Mouse (Mus musculus): ENCODE data around the gene Rasgrp3. TPM values are rescaled to one million over a fixed set of nuclear protein-coding genes. Genes with fewer than 3 reads are reported as not detected.

Rasgrp3 gene
- polyA plus RNA-seq, 1 experiment from 2014 or later, result 28.8 TPM

DNA sequence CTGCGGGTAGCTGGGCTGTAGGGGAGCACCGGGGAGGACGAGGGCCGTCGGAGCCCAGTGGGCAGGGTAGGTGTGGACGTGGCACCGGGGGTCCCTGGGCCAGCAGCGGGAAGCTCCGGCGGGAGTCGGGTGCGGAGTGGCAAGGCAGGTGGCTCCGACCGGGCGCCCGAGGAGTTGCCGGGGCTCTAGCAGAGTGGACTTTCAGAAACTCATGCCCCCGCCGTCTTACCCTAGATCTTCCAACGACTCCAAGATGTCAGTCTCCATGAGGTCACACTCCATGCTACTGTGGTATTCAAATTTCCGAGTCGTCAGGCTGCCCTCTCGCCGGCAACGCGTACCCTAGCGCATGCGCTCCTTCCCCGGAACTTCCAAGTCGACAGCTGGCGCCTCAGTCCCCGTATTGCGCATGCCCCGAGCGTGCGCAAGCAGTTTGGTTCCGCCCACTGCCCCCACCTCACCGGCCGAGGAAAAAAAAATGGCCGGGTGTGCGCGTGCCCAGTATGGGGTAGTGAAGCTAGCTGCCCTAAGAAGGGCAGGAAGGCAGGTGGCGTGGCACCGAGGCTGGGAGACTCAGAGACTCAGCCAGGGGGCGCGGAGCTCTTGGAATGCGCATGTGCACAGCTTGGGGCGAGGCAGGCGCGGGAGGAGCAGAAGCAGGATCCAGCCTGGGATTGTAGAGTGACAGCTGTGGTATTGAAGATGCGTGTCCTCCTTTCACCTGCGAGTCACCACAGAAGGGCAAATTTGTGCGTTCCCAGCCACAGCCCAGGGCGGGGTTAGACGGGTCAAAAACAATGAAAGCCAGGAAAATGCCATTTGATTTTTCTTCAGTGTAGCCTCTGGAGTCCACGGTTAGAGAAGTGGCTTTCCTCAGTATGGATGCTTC, 116.1 kb downstream of the Rasgrp3 start, which contains the start of gene Fam98a:
Fam98a (minus strand) TSS at position 435 of the 889 bp plus-strand sequence.
- Histone ChIP-seq H3K4me1 (ENCODE audit: control insufficient read depth, insufficient read depth, low read length) (peaks cover 4% of the 10 kb centered on the region; the same call in 1 of the 2 replicates), H3K27me3 (ENCODE audit: control insufficient read depth, insufficient read depth, low read length) (no peaks in the 10 kb centered on the region), H3K4me2 (replicated peaks; ENCODE audit: low read depth, low read length) (peak within 1 kb of the TSS; percentile 67), H3K4me3 (ENCODE audit: low read length) (peak within 1 kb of the TSS; percentile 72), H3K27ac (ENCODE audit: low read depth, low read length) (peak within 1 kb of the TSS; percentile 38; the same call in 1 of the 2 replicates), H3K9ac (ENCODE audit: low read depth, low read length) (peak within 1 kb of the TSS; percentile 64), H3K36me3 (ENCODE audit: control insufficient read depth, insufficient read depth, low read length) (peaks cover 7% of the 10 kb centered on the region; the same call in 1 of the 2 replicates), H3K9me3 (ENCODE audit: control insufficient read depth, low read length) (no peaks in the 10 kb centered on the region)
- ATAC-seq (ENCODE audit: low FRiP score, low TSS enrichment), result peak; percentile 99
- WGBS, result under 1% methylated on average over 53 of the region's 56 CpGs

DNA sequence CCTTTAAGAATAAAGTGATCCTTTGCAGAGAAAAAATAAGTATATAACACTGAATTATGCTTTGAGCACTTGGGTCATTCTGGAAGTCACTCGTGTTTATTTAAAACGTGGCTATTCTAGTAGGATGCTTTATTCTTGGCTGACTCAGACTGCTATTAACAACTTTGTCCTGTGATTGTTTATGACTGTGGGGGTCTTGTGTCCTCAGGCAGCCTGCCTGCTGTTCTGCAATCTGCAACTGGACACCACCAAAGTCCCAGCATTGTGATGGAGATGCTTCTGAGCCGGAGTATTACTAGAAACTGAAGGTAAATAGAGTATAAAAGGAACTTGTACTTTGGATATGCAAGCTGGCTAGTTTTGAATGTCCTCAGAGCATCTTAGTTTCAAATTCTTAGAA, 121.3 kb downstream of the Rasgrp3 start:
- no peak overlapping the region for H3K27ac ChIP-seq (ENCODE audit: low read depth, low read length)
- no peaks in the 10 kb centered on the region for H3K4me1 ChIP-seq (ENCODE audit: control insufficient read depth, insufficient read depth, low read length)
- no peaks in the 10 kb centered on the region for H3K36me3 ChIP-seq (ENCODE audit: control insufficient read depth, insufficient read depth, low read length)
- no peak overlapping the region for H3K4me3 ChIP-seq (ENCODE audit: low read length)
- ATAC-seq (ENCODE audit: low FRiP score, low TSS enrichment), result no peak
- H3K4me2 ChIP-seq (replicated peaks; ENCODE audit: low read depth, low read length), result no peak overlapping the region
- peaks cover 3% of the 10 kb centered on the region; the same call in 1 of the 2 replicates for H3K9me3 ChIP-seq (ENCODE audit: control insufficient read depth, low read length)
- no peak overlapping the region for H3K9ac ChIP-seq (ENCODE audit: low read depth, low read length)
- no peaks in the 10 kb centered on the region for H3K27me3 ChIP-seq (ENCODE audit: control insufficient read depth, insufficient read depth, low read length)
- 28% methylated on average over 3 of the region's 3 CpGs for WGBS

DNA sequence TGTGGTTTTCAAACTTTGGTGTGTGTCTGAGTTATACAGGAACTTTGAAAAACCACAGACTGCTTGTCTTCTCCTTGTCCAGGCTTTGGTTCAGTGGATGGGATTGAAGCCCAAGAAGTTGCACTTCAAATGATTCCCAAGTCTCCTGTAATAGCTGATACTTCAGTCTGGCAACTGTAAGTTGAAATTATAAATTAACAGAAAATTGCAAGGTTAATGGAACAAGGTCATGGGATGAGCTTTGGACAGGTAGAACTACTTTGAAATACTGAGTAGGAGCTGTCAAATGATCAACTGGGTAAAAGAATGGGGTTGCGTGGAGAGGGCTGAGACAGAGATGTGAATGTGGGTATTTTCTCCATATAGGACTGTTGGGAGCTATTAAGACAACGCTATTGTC, 122.3 kb downstream of the Rasgrp3 start:
- no peak for ATAC-seq (ENCODE audit: low FRiP score, low TSS enrichment)
- Histone ChIP-seq H3K9me3 (ENCODE audit: control insufficient read depth, low read length) (peaks cover 5% of the 10 kb centered on the region; the same call in 1 of the 2 replicates), H3K4me2 (replicated peaks; ENCODE audit: low read depth, low read length) (no peak overlapping the region), H3K36me3 (ENCODE audit: control insufficient read depth, insufficient read depth, low read length) (no peaks in the 10 kb centered on the region), H3K9ac (ENCODE audit: low read depth, low read length) (no peak overlapping the region), H3K4me1 (ENCODE audit: control insufficient read depth, insufficient read depth, low read length) (no peaks in the 10 kb centered on the region), H3K27ac (ENCODE audit: low read depth, low read length) (no peak overlapping the region), H3K4me3 (ENCODE audit: low read length) (no peak overlapping the region), H3K27me3 (ENCODE audit: control insufficient read depth, insufficient read depth, low read length) (no peaks in the 10 kb centered on the region)
- 96% methylated on average over 2 of the region's 2 CpGs for WGBS

DNA sequence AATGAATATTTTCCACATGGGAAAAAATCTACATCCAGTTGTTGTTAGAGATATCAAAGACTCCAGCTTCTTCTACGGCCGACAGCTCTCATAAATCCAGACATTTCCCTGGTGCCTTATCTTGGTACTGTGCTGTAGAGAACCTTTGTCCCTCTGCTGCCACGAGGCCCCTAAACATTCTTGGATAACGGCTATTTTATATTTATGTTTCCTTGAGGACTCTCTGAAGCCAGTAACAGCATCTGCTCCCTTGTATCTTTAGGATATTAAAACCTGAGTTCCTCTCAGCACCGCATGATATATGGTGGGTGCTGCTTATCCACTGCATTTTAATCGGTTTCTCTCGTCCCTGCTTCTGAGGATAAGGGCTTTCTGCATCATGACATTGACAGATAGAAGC, 139.9 kb downstream of the Rasgrp3 start:
- WGBS, result 33% methylated on average over 7 of the region's 7 CpGs
- no peaks in the 10 kb centered on the region for H3K4me1 ChIP-seq (ENCODE audit: control insufficient read depth, insufficient read depth, low read length)
- H3K27ac ChIP-seq (ENCODE audit: low read depth, low read length), result no peak overlapping the region
- H3K4me3 ChIP-seq (ENCODE audit: low read length), result no peak overlapping the region
- no peaks in the 10 kb centered on the region for H3K27me3 ChIP-seq (ENCODE audit: control insufficient read depth, insufficient read depth, low read length)
- H3K36me3 ChIP-seq (ENCODE audit: control insufficient read depth, insufficient read depth, low read length), result no peaks in the 10 kb centered on the region
- no peaks in the 10 kb centered on the region for H3K9me3 ChIP-seq (ENCODE audit: control insufficient read depth, low read length)
- H3K9ac ChIP-seq (ENCODE audit: low read depth, low read length), result no peak overlapping the region
- ATAC-seq (ENCODE audit: low FRiP score, low TSS enrichment), result peak; percentile 80; the same call in 1 of the 2 replicates
- H3K4me2 ChIP-seq (replicated peaks; ENCODE audit: low read depth, low read length), result no peak overlapping the region

Other genes starting within 250 kb of the Rasgrp3 start
- gene Fam98a, start 116.0 kb downstream of the Rasgrp3 start, polyA plus RNA-seq (2014; fragmentation: Nextera tagmentation; extraction: Ambion mirVana), result 8.6 and 9.7 TPM in 2 replicates

Data from kidney, embryonic 14.5 days (tissue).